Mouse (Mus musculus) spleen, adult 2 months (tissue): ENCODE measurements at regions not wholly inside any gene's neighbourhood (a gene's known extent, or its start where the extent isn't known, plus 50 kb on each side); places are given as distances from the start of the nearest gene placed in this dataset.

ENCODE experiments used
- DNase-seq, 2 experiments: peaks; one replicate each; pipeline versions ENCODE4 v3.0.0 to v3.0.0-alpha.2; 2012 to 2021; ENCODE audit warnings: low spot score in 2 of 2, low read depth in 1 of 2
- H3K27ac ChIP-seq: fragments of 200-500 bp; 2 replicates; pipeline ENCODE4 v1.5.1; 2012; ENCODE audit warnings: low read length, inconsistent platforms; ENCODE audit not compliant: insufficient read depth
- H3K27me3 ChIP-seq: fragments of 200-500 bp; 2 replicates; pipeline ENCODE4 v1.6.1; 2012; ENCODE audit warnings: mild to moderate bottlenecking, moderate library complexity, low read length, inconsistent platforms; ENCODE audit not compliant: control insufficient read depth, insufficient read depth
- H3K36me3 ChIP-seq: fragments of 200-500 bp; 2 replicates; pipeline ENCODE4 v1.6.1; 2012; ENCODE audit warnings: mild to moderate bottlenecking, low read length, inconsistent platforms; ENCODE audit not compliant: control insufficient read depth, insufficient read depth
- H3K4me1 ChIP-seq: fragments of 200-500 bp; 2 replicates; pipeline ENCODE4 v1.6.1; 2011; ENCODE audit warnings: inconsistent platforms; ENCODE audit not compliant: control insufficient read depth, insufficient read depth, insufficient read length
- H3K4me3 ChIP-seq: fragments of 200-500 bp; 2 replicates; pipeline ENCODE4 v1.5.1; 2011; ENCODE audit warnings: mild to moderate bottlenecking, inconsistent platforms; ENCODE audit not compliant: insufficient read depth, insufficient read length; ENCODE audit errors: extremely low read depth
- CTCF ChIP-seq: fragments of 200-500 bp; IDR thresholded peaks from 2 replicates; pipeline ENCODE4 v1.5.1; 2011; ENCODE audit warnings: mild to moderate bottlenecking, inconsistent platforms; ENCODE audit not compliant: insufficient read depth, insufficient read length, insufficient replicate concordance; ENCODE audit errors: extremely low read depth
- POLR2A ChIP-seq: fragments of 200-500 bp; IDR thresholded peaks from 2 replicates; pipeline ENCODE4 v1.6.1; 2011; ENCODE audit warnings: low read depth, low read length, inconsistent platforms
- WGBS: fragments of 180-500 bp; shearing (Covaris S2); methylation state at CpG from one replicate; pipeline ENCODE4 v1.1.7; 2018; 5-methylcytosine and 5-hydroxymethylcytosine counted together

DNA sequence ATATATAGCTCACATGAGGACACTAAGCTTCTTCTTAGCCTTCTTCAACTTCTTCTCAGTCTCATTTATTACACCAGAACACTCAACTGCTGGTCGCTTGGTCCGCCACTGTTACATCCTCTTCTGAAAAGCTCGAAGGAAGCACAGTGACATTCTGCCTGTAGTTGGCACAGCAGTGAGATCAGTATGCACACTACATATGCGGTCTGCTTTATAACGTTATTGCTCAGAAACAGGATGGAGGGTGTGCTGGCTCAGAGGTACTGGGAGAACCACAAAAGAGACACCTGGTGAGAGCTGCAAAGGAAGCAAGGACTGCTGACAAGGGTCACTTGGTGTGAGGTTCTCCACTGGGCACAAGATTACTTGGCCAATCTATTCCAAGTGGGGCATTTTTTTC is 179.5 kb downstream of the Ets1 start:
- no peak overlapping the region for H3K27ac ChIP-seq
- no peak overlapping the region for H3K4me3 ChIP-seq
- DNase-seq = peak in 1 of 2 experiments; percentile 33
- peaks cover 5% of the 10 kb centered on the region; the same call in 1 of the 2 replicates for H3K4me1 ChIP-seq
- no peaks in the 10 kb centered on the region for H3K27me3 ChIP-seq
- WGBS = 28% methylated on average over 5 of the region's 5 CpGs
- TF ChIP-seq POLR2A = no peak
- TF ChIP-seq CTCF = no peak
- no peaks in the 10 kb centered on the region for H3K36me3 ChIP-seq

DNA sequence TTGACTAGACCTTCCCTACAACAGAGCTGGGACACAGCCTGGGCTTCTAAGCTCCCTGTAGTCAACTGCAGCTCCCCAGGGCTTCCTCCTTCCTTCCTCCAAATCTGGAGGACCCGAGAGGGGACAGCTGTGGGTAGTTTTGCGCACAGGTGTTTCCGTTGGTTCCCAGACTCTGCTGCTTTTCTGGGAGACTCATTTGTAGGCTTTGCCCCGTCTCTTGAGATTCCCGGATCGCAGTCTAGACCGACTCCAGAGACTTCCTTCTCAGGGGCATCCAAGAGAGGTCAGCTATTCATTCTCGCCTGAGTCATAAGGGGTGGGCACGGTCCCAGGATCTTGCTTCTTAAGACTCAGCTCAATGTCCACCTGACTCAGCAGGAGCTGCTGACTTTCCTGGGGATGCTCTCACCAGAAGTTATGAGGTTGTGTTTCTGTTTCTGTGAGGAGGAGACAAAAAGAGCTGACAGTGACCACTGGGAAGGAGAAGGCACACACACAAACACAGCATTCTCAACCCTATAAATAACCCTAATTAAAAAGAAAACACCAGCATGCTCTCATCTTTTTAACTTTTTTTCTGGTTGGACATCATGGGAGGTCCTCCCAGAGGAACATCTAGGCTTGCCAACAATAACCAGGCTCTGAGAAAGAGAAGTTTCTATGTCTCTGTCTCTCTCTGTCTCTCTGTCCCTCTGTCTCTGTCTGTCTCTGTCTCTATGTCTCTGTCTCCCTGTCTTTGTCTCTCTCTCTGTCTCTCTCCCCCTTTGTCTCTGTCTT is 180.8 kb downstream of the Ets1 start:
- Histone ChIP-seq H3K36me3 (no peaks in the 10 kb centered on the region), H3K4me3 (no peak overlapping the region), H3K27me3 (no peaks in the 10 kb centered on the region), H3K27ac (no peak overlapping the region), H3K4me1 (peaks cover 5% of the 10 kb centered on the region; the same call in 1 of the 2 replicates)
- WGBS = 37% methylated on average over 9 of the region's 9 CpGs
- no peak for TF ChIP-seq POLR2A
- no peak for TF ChIP-seq CTCF
- no peak for DNase-seq

GRCm38 (mm10) chr9:32817442-32818358 is 181.7 kb downstream of the Ets1 start:
- H3K27ac ChIP-seq = no peak overlapping the region
- 82% methylated on average over 7 of the region's 7 CpGs for WGBS
- H3K4me1 ChIP-seq = peaks cover 5% of the 10 kb centered on the region; the same call in 1 of the 2 replicates
- H3K4me3 ChIP-seq = no peak overlapping the region
- H3K36me3 ChIP-seq = no peaks in the 10 kb centered on the region
- no peak for DNase-seq
- TF ChIP-seq CTCF = no peak
- TF ChIP-seq POLR2A = no peak
- no peaks in the 10 kb centered on the region for H3K27me3 ChIP-seq

DNA sequence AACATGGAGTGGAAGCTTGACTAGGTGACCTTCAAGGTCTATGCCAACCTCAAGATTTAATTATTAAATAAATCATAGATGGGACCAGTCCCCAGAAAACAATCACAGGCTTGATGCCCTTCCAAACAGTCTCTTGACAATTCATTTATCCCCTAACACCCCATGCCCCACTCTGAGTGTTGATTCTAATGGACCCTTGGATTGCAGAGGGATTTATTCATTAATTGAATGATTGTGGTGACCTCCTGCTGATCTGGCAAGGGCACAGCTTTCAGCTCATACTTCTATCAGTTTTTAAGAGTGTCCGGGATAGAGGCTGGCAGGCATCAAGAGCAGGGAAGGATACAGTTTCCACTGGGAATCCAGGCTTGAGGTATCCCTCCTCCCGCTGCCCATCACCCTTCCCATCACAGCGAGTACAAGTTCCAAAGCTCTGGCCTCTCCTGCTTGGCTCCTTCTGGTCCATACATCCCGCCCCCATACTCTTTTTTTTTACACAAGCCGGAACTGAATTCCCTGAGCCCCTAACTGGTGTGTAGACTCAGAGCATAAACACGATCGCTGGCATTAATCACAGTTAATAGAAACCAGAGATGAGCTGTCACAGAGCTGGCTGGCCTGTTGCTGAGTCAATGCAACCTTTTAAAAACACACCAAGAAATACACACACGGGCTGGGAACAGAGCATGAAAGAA is 187.6 kb downstream of the Ets1 start:
- no peak for DNase-seq
- H3K4me3 ChIP-seq = no peak overlapping the region; the same call in 1 of the 2 replicates
- no peaks in the 10 kb centered on the region for H3K36me3 ChIP-seq
- H3K4me1 ChIP-seq = no peaks in the 10 kb centered on the region
- TF ChIP-seq CTCF = no peak
- no peak for TF ChIP-seq POLR2A
- H3K27me3 ChIP-seq = no peaks in the 10 kb centered on the region
- WGBS = 87% methylated on average over 8 of the region's 8 CpGs
- no peak overlapping the region for H3K27ac ChIP-seq

GRCm38 (mm10) chr9:32824134-32824531 is 188.1 kb downstream of the Ets1 start:
- no peaks in the 10 kb centered on the region for H3K27me3 ChIP-seq
- H3K4me1 ChIP-seq = no peaks in the 10 kb centered on the region
- 92% methylated on average over 6 of the region's 6 CpGs for WGBS
- TF ChIP-seq CTCF (no peak), POLR2A (no peak)
- H3K36me3 ChIP-seq = no peaks in the 10 kb centered on the region
- no peak for DNase-seq
- no peak overlapping the region for H3K27ac ChIP-seq
- no peak overlapping the region for H3K4me3 ChIP-seq

GRCm38 (mm10) chr9:32830268-32830891 is 194.4 kb downstream of the Ets1 start:
- H3K36me3 ChIP-seq = no peaks in the 10 kb centered on the region
- no peaks in the 10 kb centered on the region for H3K27me3 ChIP-seq
- no peak for DNase-seq
- H3K27ac ChIP-seq = no peak overlapping the region
- WGBS = 65% methylated on average over 2 of the region's 2 CpGs
- TF ChIP-seq CTCF (no peak), POLR2A (no peak)
- no peak overlapping the region for H3K4me3 ChIP-seq
- no peaks in the 10 kb centered on the region for H3K4me1 ChIP-seq
